Mouse (Mus musculus) kidney, adult 2 months (tissue): Measurements from ENCODE around the gene H2afy2.

ENCODE experiments used
- CTCF ChIP-seq: fragments of 200-500 bp; conservative IDR thresholded peaks from 2 replicates; pipeline ENCODE4 v1.5.1; 2011; ENCODE audit warnings: low read depth, mild to moderate bottlenecking, control low read depth, low read length, moderate library complexity, mixed read lengths; ENCODE audit not compliant: insufficient read depth, insufficient read length
- POLR2A ChIP-seq: fragments of 200-500 bp; IDR thresholded peaks from one replicate; pipeline ENCODE4 v1.6.1; 2011; ENCODE audit warnings: low read depth, low read length, control low read depth

DNA sequence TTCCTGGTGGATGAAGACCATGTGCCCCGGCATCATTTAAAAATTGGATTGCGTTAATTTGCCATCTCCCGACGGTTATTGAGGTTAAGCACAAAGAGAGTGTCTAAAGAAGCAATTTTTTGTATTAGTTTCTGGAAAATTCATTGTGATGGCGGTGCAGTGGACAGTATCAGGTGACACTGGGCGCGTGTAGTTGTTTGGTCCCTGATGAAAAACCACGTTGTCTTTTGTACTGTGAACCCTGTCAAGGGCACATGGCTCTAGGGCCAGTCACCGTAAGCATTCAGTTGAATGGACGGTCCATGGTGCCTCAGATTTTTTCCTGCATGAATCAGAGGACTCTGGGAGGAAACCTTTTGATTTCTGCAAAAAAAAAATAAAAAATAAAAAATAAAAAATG lies 467 bp upstream of the H2afy2 start:
- TF ChIP-seq CTCF (no peak), POLR2A (no peak)
